Mouse (Mus musculus): ENCODE measurements around the gene Nop56.

Gene Nop56

DNA sequence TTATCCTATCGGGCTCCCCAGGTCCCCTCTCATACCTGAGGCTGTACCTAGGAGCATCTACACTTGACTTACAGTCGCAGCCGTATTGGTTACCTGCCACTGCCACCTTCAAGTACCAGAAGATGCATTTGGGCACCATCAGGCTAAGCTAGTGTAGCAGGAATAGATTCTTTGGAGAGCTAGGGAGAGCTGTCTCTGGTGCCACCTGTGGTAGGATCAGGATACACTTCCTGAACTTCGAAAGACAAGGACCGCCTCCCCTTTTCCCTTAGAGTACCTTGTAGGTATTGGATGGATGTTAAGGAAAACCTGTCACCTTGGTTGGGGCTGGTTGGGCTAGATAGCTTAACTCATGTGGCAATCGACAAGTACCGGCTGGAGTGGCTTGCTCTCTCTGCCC is 6.2 kb upstream of the Nop56 start:
- Histone ChIP-seq H3K9me3 (ENCODE audit: low read length) (no peaks in the 10 kb centered on the region), H3K36me3 (ENCODE audit: insufficient read depth, low read length) (no peaks in the 10 kb centered on the region), H3K4me1 (replicated peaks; ENCODE audit: low read depth, low read length) (peaks cover 4% of the 10 kb centered on the region), H3K4me3 (replicated peaks; ENCODE audit: low read length) (no peak overlapping the region), H3K27me3 (ENCODE audit: insufficient read depth, low read length) (no peaks in the 10 kb centered on the region)
- no peak for TF ChIP-seq CTCF (conservative IDR thresholded peaks at IDR 0.05; ENCODE audit: low read length)
- TF ChIP-seq NANOG (IDR thresholded peaks at IDR 0.05; ENCODE audit: borderline replicate concordance, low read length): no peak
- TF ChIP-seq POU5F1 (IDR thresholded peaks at IDR 0.05; ENCODE audit: borderline replicate concordance, low read length): no peak

DNA sequence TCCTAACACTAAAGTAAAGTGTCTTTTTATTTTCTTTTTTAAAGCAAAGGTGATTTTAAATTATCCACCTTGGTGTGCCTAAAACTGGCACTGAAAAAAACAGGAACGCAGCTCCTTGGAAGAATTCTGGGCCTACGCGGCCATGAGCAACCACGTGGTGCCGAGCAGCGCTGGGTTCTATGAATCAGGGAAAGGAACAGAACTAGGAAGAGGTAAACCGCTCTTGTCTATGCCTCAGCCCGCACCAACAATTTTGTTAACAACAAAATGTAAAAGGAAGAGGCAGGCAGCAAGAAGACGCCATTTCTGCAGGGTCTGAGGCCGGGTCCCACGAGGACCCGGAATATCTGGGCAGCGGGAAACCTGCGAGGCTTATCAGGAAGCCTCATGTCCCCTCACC is 498 bp upstream of the Nop56 start:
- peaks cover 30% of the 10 kb centered on the region for H3K4me1 ChIP-seq (replicated peaks; ENCODE audit: low read depth, low read length)
- H3K27me3 ChIP-seq (ENCODE audit: insufficient read depth, low read length): no peaks in the 10 kb centered on the region
- peaks cover 10% of the 10 kb centered on the region; the same call in 1 of the 2 replicates for H3K9me3 ChIP-seq (ENCODE audit: low read length)
- H3K4me3 ChIP-seq (replicated peaks; ENCODE audit: low read length): peak overlapping the region; percentile 92
- TF ChIP-seq NANOG (IDR thresholded peaks at IDR 0.05; ENCODE audit: borderline replicate concordance, low read length) (no peak), CTCF (conservative IDR thresholded peaks at IDR 0.05; ENCODE audit: low read length) (no peak), POU5F1 (IDR thresholded peaks at IDR 0.05; ENCODE audit: borderline replicate concordance, low read length) (no peak)
- H3K36me3 ChIP-seq (ENCODE audit: insufficient read depth, low read length): peaks cover 41% of the 10 kb centered on the region

DNA sequence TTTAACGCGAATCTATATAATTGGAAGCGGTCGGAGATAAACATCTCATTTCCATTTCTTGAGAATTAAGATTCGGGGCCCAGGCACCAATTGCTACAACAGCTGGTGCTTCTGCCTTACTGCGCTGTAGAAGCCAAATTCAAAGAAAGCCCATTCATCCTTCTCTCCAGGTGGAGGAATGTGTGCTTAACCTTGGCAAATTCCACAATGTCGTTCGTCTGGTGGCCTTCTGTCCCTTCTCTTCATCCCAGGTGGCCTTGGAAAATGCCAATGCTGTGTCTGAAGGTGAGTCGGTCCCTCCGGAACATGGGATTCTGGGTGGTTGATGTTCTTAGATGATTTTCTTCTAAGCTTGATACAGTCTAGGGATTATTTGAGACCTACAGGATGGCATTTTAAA is 632 bp downstream of the Nop56 start:
- Histone ChIP-seq H3K4me1 (replicated peaks; ENCODE audit: low read depth, low read length) (peaks cover 30% of the 10 kb centered on the region), H3K27me3 (ENCODE audit: insufficient read depth, low read length) (no peaks in the 10 kb centered on the region), H3K4me3 (replicated peaks; ENCODE audit: low read length) (peak overlapping the region; percentile 92), H3K36me3 (ENCODE audit: insufficient read depth, low read length) (peaks cover 50% of the 10 kb centered on the region), H3K9me3 (ENCODE audit: low read length) (peaks cover 10% of the 10 kb centered on the region; the same call in 1 of the 2 replicates)
- TF ChIP-seq NANOG (IDR thresholded peaks at IDR 0.05; ENCODE audit: borderline replicate concordance, low read length) (no peak), CTCF (conservative IDR thresholded peaks at IDR 0.05; ENCODE audit: low read length) (no peak), POU5F1 (IDR thresholded peaks at IDR 0.05; ENCODE audit: borderline replicate concordance, low read length) (no peak)

DNA sequence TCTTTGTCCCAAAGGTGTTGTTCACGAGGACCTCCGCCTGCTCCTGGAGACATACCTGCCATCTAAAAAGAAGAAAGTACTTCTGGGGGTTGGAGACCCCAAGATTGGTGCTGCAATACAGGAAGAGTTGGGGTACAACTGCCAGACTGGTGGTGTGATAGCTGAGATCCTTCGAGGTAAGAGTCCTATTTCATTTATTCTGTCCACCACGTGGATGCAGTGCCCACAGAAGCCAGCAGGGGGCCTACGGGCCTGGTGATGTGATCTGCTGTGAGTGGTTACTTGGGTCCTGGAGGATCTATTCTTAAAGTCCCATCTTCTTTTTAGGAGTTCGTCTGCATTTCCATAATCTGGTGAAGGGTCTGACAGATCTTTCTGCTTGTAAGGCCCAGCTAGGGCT is 1.4 kb downstream of the Nop56 start:
- H3K4me3 ChIP-seq (replicated peaks; ENCODE audit: low read length): peak overlapping the region; percentile 92
- H3K9me3 ChIP-seq (ENCODE audit: low read length): peaks cover 11% of the 10 kb centered on the region; the same call in 1 of the 2 replicates
- TF ChIP-seq NANOG (IDR thresholded peaks at IDR 0.05; ENCODE audit: borderline replicate concordance, low read length) (no peak), CTCF (conservative IDR thresholded peaks at IDR 0.05; ENCODE audit: low read length) (peak; percentile 79), POU5F1 (IDR thresholded peaks at IDR 0.05; ENCODE audit: borderline replicate concordance, low read length) (no peak)
- H3K36me3 ChIP-seq (ENCODE audit: insufficient read depth, low read length): peaks cover 58% of the 10 kb centered on the region
- peaks cover 34% of the 10 kb centered on the region for H3K4me1 ChIP-seq (replicated peaks; ENCODE audit: low read depth, low read length)
- H3K27me3 ChIP-seq (ENCODE audit: insufficient read depth, low read length): no peaks in the 10 kb centered on the region

DNA sequence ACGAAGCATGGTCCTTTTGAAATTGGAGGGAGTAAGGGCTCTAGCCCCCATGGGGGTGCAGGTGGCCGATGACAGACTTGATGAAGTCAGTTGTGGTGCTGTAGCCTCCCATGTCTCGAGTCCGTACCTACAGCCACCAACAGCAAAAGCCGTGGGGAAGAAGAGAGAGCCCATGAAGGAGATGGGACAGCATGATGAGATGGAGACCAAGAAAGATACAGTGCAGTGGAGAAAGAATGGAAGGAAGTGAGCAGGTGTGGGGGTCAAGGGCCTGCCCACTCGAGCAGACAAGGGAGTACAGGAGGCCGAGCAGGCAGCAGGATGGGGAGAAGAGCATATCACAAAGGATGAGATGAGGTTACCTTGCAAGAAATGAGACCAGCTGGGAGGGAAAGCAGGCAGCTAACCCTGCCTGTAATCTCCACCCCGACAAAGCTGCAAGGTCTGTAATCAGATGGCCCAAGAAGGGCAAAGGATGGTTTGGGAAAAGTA is 5.4 kb downstream of the Nop56 start:
- Histone ChIP-seq H3K9me3 (ENCODE audit: low read length) (peaks cover 19% of the 10 kb centered on the region; the same call in 1 of the 2 replicates), H3K36me3 (ENCODE audit: insufficient read depth, low read length) (peaks cover 83% of the 10 kb centered on the region), H3K4me1 (replicated peaks; ENCODE audit: low read depth, low read length) (peaks cover 39% of the 10 kb centered on the region), H3K27me3 (ENCODE audit: insufficient read depth, low read length) (no peaks in the 10 kb centered on the region), H3K4me3 (replicated peaks; ENCODE audit: low read length) (no peak overlapping the region)
- no peak for TF ChIP-seq POU5F1 (IDR thresholded peaks at IDR 0.05; ENCODE audit: borderline replicate concordance, low read length)
- TF ChIP-seq CTCF (conservative IDR thresholded peaks at IDR 0.05; ENCODE audit: low read length): no peak
- TF ChIP-seq NANOG (IDR thresholded peaks at IDR 0.05; ENCODE audit: borderline replicate concordance, low read length): no peak

DNA sequence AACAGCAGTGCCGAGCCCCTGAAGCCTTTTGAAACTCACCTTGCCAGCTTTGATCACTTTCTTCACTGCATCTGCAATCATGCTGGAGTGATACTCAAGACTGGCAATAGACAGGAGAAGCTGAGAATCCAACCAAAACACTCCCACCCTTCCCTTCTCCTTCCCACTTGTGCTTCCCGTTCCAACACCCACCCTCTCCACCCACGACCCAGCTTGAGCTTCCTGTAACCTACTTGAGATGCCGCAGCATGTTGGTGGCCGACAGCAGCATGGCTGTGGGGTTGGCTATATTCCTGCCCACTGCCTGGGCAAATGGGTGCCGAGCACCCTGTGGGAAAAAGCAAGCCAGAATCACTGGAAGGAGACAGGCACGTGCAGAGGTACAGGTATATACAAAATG is 6.0 kb downstream of the Nop56 start:
- no peaks in the 10 kb centered on the region for H3K27me3 ChIP-seq (ENCODE audit: insufficient read depth, low read length)
- TF ChIP-seq NANOG (IDR thresholded peaks at IDR 0.05; ENCODE audit: borderline replicate concordance, low read length): no peak
- TF ChIP-seq POU5F1 (IDR thresholded peaks at IDR 0.05; ENCODE audit: borderline replicate concordance, low read length): no peak
- TF ChIP-seq CTCF (conservative IDR thresholded peaks at IDR 0.05; ENCODE audit: low read length): no peak
- H3K4me1 ChIP-seq (replicated peaks; ENCODE audit: low read depth, low read length): peaks cover 44% of the 10 kb centered on the region
- H3K9me3 ChIP-seq (ENCODE audit: low read length): peaks cover 19% of the 10 kb centered on the region; the same call in 1 of the 2 replicates
- no peak overlapping the region for H3K4me3 ChIP-seq (replicated peaks; ENCODE audit: low read length)
- H3K36me3 ChIP-seq (ENCODE audit: insufficient read depth, low read length): peaks cover 77% of the 10 kb centered on the region

DNA sequence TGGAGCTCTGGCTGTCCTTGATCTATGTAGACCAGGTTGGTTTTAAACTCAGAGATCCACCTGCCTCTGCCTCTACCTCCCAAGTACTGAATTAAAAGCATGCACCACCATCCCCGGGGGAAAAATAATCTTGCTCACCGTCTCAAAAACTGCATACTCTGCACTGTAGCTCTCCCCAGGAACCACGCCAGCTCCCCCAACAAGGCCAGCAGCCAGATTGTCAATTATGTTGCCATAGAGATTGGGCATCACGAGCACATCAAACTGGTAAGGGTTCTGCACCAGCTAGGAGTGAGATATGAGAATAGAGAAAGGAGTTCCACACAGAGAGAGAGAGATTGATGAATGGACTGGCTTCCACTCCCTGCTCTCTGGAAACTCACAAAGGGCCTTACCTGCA is 6.6 kb downstream of the Nop56 start:
- Histone ChIP-seq H3K27me3 (ENCODE audit: insufficient read depth, low read length) (no peaks in the 10 kb centered on the region), H3K4me3 (replicated peaks; ENCODE audit: low read length) (no peak overlapping the region), H3K4me1 (replicated peaks; ENCODE audit: low read depth, low read length) (peaks cover 43% of the 10 kb centered on the region), H3K9me3 (ENCODE audit: low read length) (peaks cover 19% of the 10 kb centered on the region; the same call in 1 of the 2 replicates), H3K36me3 (ENCODE audit: insufficient read depth, low read length) (peaks cover 71% of the 10 kb centered on the region)
- no peak for TF ChIP-seq CTCF (conservative IDR thresholded peaks at IDR 0.05; ENCODE audit: low read length)
- no peak for TF ChIP-seq NANOG (IDR thresholded peaks at IDR 0.05; ENCODE audit: borderline replicate concordance, low read length)
- no peak for TF ChIP-seq POU5F1 (IDR thresholded peaks at IDR 0.05; ENCODE audit: borderline replicate concordance, low read length)

DNA sequence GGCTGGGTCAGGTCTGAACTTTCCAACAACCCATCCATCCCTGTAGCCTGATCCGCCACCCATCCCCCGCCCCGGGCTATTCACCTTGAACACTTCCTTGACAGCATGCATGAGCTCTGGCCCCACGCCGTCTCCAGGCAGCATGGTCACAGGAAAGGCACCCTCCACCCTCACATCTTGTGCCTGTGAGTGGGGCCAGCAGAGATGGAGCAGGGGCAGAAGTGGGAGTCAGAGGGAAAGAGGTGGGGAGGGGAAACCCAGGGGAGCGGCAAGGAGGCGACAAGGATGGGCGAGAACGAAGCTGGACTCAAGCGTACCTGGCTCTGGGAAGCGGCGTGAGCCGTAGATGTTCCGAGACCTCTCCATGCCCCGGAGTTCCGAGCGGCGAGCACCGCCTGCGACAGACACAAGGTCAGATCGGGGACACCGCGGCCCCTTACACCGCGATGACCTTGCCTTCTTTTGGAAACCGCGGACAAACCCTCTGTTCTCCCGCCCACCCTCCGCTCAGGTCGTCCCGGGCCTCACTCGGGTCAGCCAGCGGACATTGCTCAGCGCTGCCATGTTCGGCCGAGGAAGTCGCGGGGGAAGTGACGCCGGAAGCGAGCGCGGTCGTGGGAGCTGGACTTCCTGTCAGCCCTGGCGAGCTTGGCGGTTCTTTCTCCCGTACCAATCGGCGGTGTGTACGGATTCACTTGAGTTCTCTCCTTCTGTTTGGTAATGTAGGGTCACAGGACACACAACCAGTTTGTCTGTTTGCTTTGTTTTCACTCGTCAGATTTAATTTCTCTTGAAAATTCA is 9.8 kb downstream of the Nop56 start, which contains the start of gene Idh3b:
TSS of gene Idh3b (minus strand) at position 694 of the 801 bp plus-strand sequence.
- Histone ChIP-seq H3K27me3 (ENCODE audit: insufficient read depth, low read length) (no peaks in the 10 kb centered on the region), H3K9me3 (ENCODE audit: low read length) (peaks cover 10% of the 10 kb centered on the region; the same call in 1 of the 2 replicates), H3K36me3 (ENCODE audit: insufficient read depth, low read length) (peaks cover 41% of the 10 kb centered on the region), H3K4me1 (replicated peaks; ENCODE audit: low read depth, low read length) (peaks cover 25% of the 10 kb centered on the region), H3K4me3 (replicated peaks; ENCODE audit: low read length) (peak within 1 kb of the TSS; percentile 93)
- TF ChIP-seq CTCF (conservative IDR thresholded peaks at IDR 0.05; ENCODE audit: low read length): no peak
- TF ChIP-seq NANOG (IDR thresholded peaks at IDR 0.05; ENCODE audit: borderline replicate concordance, low read length): no peak
- no peak for TF ChIP-seq POU5F1 (IDR thresholded peaks at IDR 0.05; ENCODE audit: borderline replicate concordance, low read length)

Data from E14TG2a.4 (cell line).